Mouse (Mus musculus) embryonic stem cell, embryonic (primary cell): ENCODE results near the gene Pinlyp.

Experiments
- CTCF ChIA-PET, 4 experiments: fragments of 300-600 bp in 2 of 4; fragments of 350-600 bp in 2 of 4; sonication (Branson Sonifier 250); formaldehyde crosslinking; loops; one replicate each; lab custom pipeline; 2022; ENCODE audit warnings: inconsistent platforms in 2 of 4; lab: Charles Lee
- POLR2A ChIA-PET, 4 experiments: fragments of 300-600 bp in 2 of 4; fragments of 350-600 bp in 2 of 4; sonication (Branson Sonifier 250); formaldehyde crosslinking; loops; one replicate each; lab custom pipeline; 2022; ENCODE audit warnings: antibody characterized with exemption in 4 of 4, inconsistent platforms in 1 of 4; lab: Charles Lee

Pinlyp gene

DNA sequence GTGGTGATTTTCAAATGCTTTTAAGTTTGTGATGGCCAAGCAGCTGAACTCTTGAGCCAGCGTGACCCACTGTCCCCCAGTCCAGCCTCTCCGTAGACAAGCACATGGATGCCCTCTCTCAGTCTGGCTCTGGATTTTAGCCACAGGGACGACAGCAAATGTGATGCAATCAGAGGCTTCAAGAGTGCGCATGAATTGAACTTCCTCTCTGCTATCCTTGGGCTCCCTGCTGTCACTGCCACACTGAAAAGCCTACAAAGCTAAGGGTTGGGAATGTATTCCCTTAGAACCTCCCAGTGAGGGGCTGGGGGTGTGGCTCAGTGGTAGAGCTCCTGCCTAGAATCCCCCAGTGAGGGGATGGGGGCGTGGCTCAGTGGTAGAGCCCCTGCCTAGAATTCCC is 7.2 kb downstream of the Pinlyp start:
- ChIA-PET POLR2A (interaction anchor here in 2 of 4 experiments (0.9 to 2.8 kb wide), 10 partner anchors 8 to 75 kb away, joined by 3 to 12 read pairs (median 4); partner anchors contain the start of gene Irgq (in 2 of the 2)), CTCF (interaction anchor here (0.6 to 1.6 kb wide), 9 partner anchors 8 to 771 kb away, joined by 3 to 8 read pairs (median 3); partner anchors contain the start of gene Irgq (in 1 of the 4))

DNA sequence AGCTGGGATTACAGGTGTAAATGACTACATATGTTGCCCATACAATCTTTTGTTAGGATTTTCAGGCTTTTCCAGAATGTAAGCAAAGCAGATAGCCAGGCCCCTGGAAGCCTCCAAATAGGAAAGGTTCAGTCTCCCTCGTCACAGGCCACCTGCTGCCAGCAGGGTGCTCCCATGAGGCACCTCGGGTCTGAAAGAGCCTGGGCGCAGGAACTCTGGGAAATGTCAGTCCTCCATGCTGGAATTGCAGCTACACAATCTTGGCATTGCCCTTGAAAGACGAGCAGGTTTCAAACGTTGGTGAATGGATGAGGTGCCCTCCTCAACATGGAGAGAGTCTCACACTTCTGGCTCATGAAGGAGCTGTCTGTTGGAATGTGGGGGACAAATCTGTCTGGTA is 7.8 kb downstream of the Pinlyp start:
- ChIA-PET CTCF (interaction anchor here (0.6 to 1.6 kb wide), 10 partner anchors 13 to 246 kb away, joined by 3 to 6 read pairs (median 3); no protein-coding TSS in a partner anchor), POLR2A (interaction anchor here in 3 of 4 experiments (0.6 to 3.6 kb wide), 18 partner anchors 7 to 650 kb away, joined by 3 to 15 read pairs (median 4); partner anchors contain the start of genes Irgq (in 2 of the 3), Pinlyp (in 2 of the 3) and Xrcc1 (in 2 of the 3))

DNA sequence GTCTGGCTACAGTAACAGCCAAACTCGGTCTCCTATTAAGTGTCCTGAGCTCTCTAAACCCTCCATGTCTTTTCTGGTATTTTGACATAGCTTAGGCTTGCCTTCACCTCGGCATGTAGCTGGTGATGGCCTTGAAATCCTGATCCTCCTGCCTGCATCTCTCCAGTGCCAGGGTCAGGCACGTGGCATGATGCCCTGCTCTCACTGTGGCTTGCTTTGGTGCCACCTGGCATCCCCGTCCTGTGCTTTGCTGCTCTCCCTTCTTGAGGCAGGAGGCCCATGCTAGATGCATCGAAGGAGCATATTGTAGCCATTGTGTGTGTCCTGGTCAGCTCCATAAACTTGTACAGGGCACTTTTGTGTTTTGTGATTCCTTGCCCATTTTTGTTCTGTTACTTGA is 8.3 kb downstream of the Pinlyp start:
- ChIA-PET CTCF (interaction anchor here in 2 of 4 experiments (0.6 to 1.6 kb wide), 3 partner anchors 26 to 246 kb away, joined by 3 to 4 read pairs (median 3); no protein-coding TSS in a partner anchor), POLR2A (interaction anchor here in 3 of 4 experiments (0.6 to 3.6 kb wide), 14 partner anchors 9 to 651 kb away, joined by 3 to 15 read pairs (median 4); partner anchors contain the start of genes Pinlyp (in 2 of the 3), Xrcc1 (in 2 of the 3) and Cadm4 (in 1 of the 3))

DNA sequence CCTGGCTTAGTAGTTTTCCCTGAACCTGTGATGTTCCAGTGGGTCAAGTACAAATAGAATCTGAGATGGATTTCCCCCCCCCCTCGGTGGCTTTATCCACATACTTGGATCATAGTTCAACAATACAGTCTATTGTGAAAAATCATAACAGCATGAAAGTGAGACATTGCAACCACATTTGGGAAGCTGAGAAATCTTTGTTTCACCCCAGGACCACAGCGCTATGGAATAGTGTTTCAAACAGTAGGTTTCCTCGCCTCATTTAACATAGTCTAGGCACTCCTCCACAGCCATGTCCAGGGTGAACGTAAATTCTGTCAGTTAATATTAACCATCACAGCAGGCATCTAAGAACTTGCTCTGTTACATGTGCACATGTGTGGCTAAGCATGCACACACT is 8.8 kb downstream of the Pinlyp start:
- POLR2A ChIA-PET: interaction anchor here in 3 of 4 experiments (0.6 to 3.6 kb wide), 8 partner anchors 9 to 79 kb away, joined by 3 to 15 read pairs (median 5); partner anchors contain the start of genes Pinlyp (in 2 of the 3), Xrcc1 (in 2 of the 3) and Cadm4 (in 1 of the 3)
- CTCF ChIA-PET: interaction anchor here in 1 of 4 experiments (0.7 to 1.6 kb wide), 2 partner anchors 26 to 36 kb away, joined by 3 read pairs; no protein-coding TSS in a partner anchor

DNA sequence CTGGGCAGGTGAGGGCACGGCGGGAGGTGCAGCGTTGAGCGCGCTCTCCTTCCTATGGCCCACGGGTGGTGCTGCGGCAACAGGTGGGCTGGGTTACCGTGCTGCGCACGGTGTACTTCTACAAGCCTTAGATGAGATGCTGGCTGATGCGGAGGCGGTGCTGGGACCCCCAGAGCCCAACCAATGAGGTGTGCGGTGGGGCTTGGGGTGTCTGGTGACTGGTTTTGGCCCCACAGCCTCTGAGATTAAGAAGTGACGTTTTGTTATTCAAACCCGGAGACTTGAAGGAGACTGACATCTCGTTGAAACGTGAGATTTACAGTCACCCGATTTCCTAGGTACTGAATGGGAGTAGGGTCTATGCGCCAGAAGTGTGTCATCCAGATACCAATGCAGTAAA is 11.6 kb downstream of the Pinlyp start:
- ChIA-PET POLR2A (interaction anchor here in 3 of 4 experiments (0.6 to 7.1 kb wide), 19 partner anchors 11 to 730 kb away, joined by 3 to 87 read pairs (median 9); partner anchors contain the start of genes Pinlyp (in 3 of the 3), Xrcc1 (in 3 of the 3), Zfp428 (in 2 of the 3) and AC161166.1 (in 1 of the 3)), CTCF (interaction anchor here in 2 of 4 experiments (0.6 to 6.7 kb wide), 17 partner anchors 10 to 744 kb away, joined by 3 to 73 read pairs (median 5); partner anchors contain the start of genes Pinlyp (in 2 of the 2), Xrcc1 (in 2 of the 2), Cadm4 (in 1 of the 2) and Ethe1 (in 1 of the 2))

DNA sequence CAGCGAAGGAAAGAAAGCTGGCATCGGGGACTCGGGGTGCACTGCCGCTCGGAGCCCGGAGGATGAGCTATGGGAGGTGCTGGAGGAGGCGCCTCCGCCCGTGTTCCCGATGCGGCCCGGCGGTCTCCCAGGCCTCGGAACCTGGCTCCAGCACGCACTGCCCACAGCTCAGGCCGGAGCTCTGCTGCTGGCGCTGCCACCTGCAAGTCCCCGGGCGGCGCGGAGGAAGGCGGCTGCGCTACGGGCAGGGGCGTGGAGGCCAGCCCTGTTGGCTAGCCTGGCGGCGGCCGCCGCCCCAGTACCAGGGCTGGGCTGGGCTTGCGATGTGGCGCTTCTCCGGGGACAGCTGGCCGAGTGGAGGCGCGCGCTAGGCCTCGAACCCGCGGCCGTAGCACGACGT is 12.1 kb downstream of the Pinlyp start:
- CTCF ChIA-PET: interaction anchor here in 2 of 4 experiments (0.6 to 6.7 kb wide), 21 partner anchors 11 to 744 kb away, joined by 3 to 73 read pairs (median 5); partner anchors contain the start of genes Pinlyp (in 2 of the 2), Xrcc1 (in 2 of the 2), Cadm4 (in 1 of the 2) and Rabac1 (in 1 of the 2)
- POLR2A ChIA-PET: interaction anchor here in 3 of 4 experiments (0.7 to 7.1 kb wide), 17 partner anchors 11 to 317 kb away, joined by 3 to 87 read pairs (median 9); partner anchors contain the start of genes Pinlyp (in 3 of the 3), Xrcc1 (in 3 of the 3), Zfp428 (in 2 of the 3) and AC161166.1 (in 1 of the 3)

DNA sequence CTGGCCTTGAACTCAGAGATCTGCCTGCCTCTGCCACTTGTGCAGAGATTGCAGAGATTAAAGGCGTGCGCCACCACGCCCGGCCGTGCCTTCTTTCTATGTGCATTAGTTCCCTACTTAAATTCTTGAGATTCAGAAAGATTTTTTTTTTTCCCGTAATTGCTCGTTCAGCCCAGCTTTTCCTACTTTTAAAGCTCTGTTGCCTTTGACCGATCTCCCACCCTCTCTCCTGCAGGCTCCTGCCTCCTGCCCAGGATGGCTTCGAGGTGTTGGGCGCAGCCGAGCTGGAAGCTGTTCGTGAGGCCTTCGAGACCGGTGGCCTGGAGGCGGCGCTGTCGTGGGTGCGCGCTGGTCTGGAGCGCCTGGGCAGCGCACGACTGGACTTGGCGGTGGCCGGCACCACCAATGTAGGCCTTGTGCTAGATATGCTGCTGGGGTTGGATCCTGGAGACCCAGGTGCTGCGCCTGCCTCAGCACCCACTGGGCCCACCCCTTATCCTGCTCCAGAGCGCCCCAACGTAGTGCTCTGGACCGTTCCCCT is 12.8 kb downstream of the Pinlyp start:
- ChIA-PET POLR2A (interaction anchor here in 3 of 4 experiments (0.5 to 7.1 kb wide), 28 partner anchors 10 to 908 kb away, joined by 3 to 87 read pairs (median 4); partner anchors contain the start of genes Pinlyp (in 3 of the 3), Xrcc1 (in 3 of the 3), Smg9 (in 2 of the 3) and Zfp428 (in 2 of the 3)), CTCF (interaction anchor here (0.6 to 6.7 kb wide), 36 partner anchors 8 to 571 kb away, joined by 3 to 73 read pairs (median 4); partner anchors contain the start of genes Pinlyp (in 2 of the 4), Xrcc1 (in 2 of the 4), Cadm4 (in 1 of the 4) and Rabac1 (in 1 of the 4))

DNA sequence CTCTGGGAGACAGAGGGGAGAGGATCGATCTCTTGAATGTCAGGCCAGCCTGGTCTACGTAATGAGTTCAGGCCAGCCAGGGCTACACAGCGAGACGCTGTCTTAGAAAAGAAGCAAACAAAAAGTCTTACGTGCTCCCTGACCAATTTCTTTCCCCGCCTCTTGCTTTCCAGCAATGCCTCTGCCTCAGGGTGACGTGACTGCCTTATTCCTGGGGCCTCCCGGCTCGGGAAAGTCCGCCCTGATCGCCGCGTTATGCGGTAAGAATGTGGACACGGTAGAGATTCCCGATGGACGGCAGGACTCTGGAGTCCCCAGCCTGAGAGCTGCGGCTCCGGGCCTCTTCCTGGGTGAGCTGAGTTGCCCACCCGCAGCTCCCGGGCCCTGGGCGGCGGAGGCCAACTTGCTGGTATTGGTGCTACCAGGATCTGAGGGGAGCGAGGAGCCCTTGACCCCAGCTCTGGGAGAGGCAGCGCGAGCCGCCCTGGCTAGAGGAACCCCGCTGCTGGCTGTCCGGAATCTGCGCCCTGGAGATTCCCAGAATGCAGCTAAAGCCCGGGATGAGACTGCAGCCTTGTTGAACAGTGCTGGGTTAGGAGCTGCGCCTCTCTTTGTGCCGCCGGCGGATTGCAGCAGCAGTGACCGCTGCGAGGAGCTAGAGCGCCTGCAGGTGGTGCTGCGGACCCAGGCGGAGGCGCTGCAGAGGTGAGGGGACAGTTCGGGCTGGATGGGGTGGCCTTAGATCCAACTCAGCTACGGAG is 14.5 kb downstream of the Pinlyp start:
- CTCF ChIA-PET: interaction anchor here (0.6 to 6.7 kb wide), 41 partner anchors 10 to 192 kb away, joined by 3 to 73 read pairs (median 4); partner anchors contain the start of genes Pinlyp (in 2 of the 4), Xrcc1 (in 2 of the 4) and Cadm4 (in 1 of the 4)
- POLR2A ChIA-PET: interaction anchor here in 3 of 4 experiments (0.6 to 7.1 kb wide), 30 partner anchors 8 to 748 kb away, joined by 3 to 87 read pairs (median 5); partner anchors contain the start of genes Pinlyp (in 3 of the 3), Xrcc1 (in 3 of the 3), Zfp428 (in 3 of the 3) and AC161166.1 (in 1 of the 3)

DNA sequence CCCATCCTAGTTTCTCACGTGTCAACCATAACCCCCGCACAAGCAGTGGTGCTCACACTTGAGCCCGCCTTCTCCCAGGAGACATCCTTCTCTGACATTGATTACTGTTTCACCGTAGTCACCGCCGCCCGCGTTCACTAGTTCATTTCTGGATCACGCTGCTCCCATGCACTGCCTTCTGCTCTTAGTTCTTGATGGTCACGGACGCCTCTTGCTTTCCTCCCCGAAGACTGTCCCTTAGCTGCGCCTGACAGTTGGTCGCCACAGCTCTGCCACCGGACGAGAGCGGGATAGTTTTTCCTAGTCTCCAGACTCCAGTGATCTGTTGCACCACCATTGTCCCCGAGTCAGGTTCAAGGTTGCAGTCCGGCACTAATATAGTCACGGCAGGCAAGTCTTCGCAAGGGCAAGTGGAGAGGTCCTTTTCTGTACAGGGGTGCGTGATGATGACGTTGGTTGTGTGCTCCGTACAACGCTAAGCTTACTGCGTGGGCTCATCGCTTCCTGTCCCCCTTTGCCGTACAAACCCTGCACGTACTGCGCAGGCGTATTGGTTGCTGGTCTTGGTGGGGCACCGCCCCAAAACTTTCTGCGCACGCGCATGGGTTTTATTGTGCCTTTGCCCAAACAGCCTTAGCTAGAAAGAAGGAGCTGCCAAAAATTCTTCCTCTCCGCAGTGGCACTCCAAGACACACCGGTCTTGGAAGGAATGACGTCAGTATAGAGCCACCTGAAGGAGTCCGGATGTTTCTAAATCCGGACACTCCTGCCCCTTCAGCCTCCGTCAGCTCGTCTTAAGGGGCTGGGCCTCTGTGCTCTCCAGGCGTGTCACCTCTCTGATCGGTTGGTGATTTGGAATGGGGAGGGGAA is 15.6 kb downstream of the Pinlyp start, which contains the start of gene Irgq:
TSS of gene Irgq (plus strand) at position 628 of the 870 bp plus-strand sequence.
- CTCF ChIA-PET: interaction anchor here (0.5 to 6.7 kb wide), 25 partner anchors 9 to 450 kb away, joined by 3 to 73 read pairs (median 3); partner anchors contain the start of genes Pinlyp (in 2 of the 4), Xrcc1 (in 2 of the 4) and Rabac1 (in 1 of the 4)
- POLR2A ChIA-PET: interaction anchor here in 3 of 4 experiments (0.5 to 7.1 kb wide), 42 partner anchors 8 to 546 kb away, joined by 3 to 87 read pairs (median 5); partner anchors contain the start of genes Cadm4 (in 2 of the 3), Pinlyp (in 2 of the 3), Xrcc1 (in 2 of the 3) and Zfp428 (in 2 of the 3)

DNA sequence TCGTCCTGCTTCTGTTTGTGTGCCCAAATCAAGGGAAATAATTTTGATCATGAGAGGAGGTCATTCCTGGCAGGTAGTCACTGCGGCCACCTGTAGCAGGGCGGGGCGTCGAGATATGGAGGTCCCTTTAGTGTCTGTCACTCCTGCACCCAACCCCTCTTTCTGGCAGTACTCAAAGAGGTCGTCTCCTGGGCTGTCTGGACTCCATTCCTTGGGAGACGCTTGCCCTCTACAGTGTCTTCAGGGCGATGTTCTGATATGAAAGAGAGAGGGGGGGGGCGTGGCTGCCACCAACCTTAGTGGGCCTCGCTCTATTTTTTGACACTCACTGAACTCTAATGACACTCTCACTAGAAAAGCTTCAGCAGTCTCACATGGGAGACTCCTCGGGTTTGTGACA is 16.3 kb downstream of the Pinlyp start:
- CTCF ChIA-PET: interaction anchor here in 2 of 4 experiments (1.2 to 6.3 kb wide), 5 partner anchors 12 to 71 kb away, joined by 3 to 73 read pairs (median 12); no protein-coding TSS in a partner anchor
- POLR2A ChIA-PET: interaction anchor here in 3 of 4 experiments (1.0 to 7.1 kb wide), 14 partner anchors 8 to 109 kb away, joined by 3 to 87 read pairs (median 8); partner anchors contain the start of genes Pinlyp (in 2 of the 3), Xrcc1 (in 2 of the 3), AC161166.1 (in 1 of the 3) and Zfp428 (in 1 of the 3)

DNA sequence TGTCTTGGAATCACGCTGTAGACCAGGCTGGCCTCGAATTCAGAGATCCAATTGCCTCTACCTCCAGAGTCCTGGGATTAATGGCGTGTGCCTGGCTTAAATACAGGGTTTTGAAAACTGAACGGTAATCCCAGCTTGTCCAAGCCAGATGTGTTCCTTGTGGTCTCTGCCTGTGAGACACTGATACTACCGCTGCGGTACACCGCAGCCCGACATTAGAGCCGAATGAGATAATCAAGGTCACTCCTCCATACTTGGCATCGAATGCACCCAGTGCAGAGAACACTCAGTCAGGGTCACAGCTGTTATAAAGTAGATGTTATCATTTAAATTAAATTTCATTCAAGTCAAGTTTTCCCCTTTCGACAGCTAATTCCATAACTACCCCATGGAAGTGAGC is 17.1 kb downstream of the Pinlyp start:
- ChIA-PET POLR2A (interaction anchor here in 2 of 4 experiments (1.2 to 7.1 kb wide), 3 partner anchors 10 to 22 kb away, joined by 6 to 87 read pairs (median 6); partner anchors contain the start of gene AC161166.1 (in 1 of the 2)), CTCF (interaction anchor here in 1 of 4 experiments (6.3 kb wide), 1 partner anchor 12 kb away, joined by 73 read pairs; no protein-coding TSS in a partner anchor)

DNA sequence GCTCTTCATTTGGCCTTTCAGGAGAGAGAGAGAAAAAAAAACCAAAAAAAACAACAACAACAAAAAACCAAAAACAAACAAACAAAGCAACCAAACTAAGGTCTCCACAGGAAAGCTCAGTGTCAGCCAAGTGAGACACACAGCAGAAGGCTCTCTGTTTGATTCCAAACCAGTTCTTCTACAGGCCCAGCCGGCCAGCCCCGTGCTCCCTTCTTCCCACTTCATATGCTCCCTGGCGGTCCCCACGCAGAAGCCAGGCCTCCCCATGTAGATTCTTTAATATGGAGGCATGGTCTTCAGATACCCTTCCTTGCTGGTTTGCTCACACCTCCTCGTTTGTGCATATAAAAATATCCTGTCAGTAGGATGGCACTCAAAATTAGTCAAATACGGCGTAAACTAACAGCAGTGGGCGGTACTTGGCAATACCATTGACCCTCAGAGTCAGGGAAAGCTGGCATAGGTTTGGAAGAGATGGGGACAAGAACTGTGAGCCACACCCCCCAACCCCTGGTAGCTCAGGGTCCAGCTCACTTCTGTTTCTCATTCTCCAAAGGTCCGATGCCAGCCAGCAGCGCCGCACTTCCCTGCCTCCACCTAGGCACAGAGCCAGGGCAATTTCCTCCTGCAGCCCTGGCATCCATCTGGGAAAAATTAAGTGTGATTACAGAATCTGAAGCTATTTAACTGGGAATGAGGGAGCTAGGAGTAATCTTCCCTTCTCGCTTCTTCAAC is 20.1 kb downstream of the Pinlyp start:
- CTCF ChIA-PET: interaction anchor here (0.7 to 2.9 kb wide), 12 partner anchors 9 to 136 kb away, joined by 3 to 11 read pairs (median 4); no protein-coding TSS in a partner anchor
- POLR2A ChIA-PET: interaction anchor here (0.6 to 1.9 kb wide), 9 partner anchors 10 to 76 kb away, joined by 3 to 12 read pairs (median 3); partner anchors contain the start of gene Zfp428 (in 1 of the 4)

DNA sequence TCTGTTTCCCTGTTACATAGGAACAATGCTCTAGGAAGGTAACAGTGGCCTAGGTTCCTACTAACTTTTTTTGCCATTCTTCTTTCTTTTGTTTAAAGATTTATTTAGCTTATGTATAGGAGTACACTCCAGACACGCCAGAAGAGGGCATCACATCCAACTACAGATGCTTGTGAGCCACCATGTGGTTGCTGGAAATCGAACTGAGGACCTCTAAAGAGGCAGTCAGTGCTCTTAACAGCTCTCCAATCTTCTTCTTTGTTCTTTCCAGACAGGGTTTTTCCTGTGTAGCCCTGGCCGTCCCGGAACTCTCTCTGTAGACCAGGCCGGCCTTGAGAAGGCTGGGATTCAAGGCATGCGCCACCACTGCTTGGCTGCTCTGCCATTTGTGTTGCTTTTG is 20.9 kb downstream of the Pinlyp start:
- ChIA-PET CTCF (interaction anchor here (0.8 to 2.9 kb wide), 18 partner anchors 8 to 440 kb away, joined by 3 to 11 read pairs (median 3); partner anchors contain the start of genes Pinlyp (in 1 of the 4) and Xrcc1 (in 1 of the 4)), POLR2A (interaction anchor here in 3 of 4 experiments (0.6 to 1.9 kb wide), 10 partner anchors 9 to 450 kb away, joined by 3 to 12 read pairs (median 3); partner anchors contain the start of gene Zfp428 (in 2 of the 3))

DNA sequence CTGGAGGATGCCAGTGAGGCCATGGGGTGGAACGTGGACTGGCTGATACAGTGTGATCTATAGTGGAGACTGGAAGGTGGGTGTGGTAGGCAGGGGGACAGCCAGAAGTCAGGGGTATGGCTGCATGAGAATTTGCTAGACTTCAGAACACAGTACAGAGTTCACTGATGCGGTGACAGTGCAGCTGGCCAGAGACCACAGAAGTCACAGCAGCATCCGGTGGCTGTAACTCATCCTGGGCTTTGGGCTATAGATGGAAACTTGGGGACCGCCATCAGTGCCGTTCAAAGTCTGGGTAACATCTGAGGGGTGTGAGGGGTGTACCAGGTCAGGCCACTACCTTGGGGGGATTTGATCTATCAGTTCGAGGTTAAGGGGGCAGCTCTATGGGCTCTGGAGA is 22.2 kb downstream of the Pinlyp start:
- POLR2A ChIA-PET: interaction anchor here in 2 of 4 experiments (0.9 to 1.6 kb wide), 5 partner anchors 9 to 25 kb away, joined by 3 to 8 read pairs (median 3); partner anchors contain the start of gene Zfp428 (in 1 of the 2)
- CTCF ChIA-PET: interaction anchor here in 1 of 4 experiments (0.6 to 2.9 kb wide), 4 partner anchors 22 to 139 kb away, joined by 3 to 10 read pairs (median 4); partner anchors contain the start of genes Pinlyp and Xrcc1
